Mouse (Mus musculus): ENCODE data around the gene Nt5m.

GRCm38 (mm10) chr11:59804409-59805110 lies 34.7 kb upstream of the Nt5m start:
- no peak for TF ChIP-seq TAL1 (IDR thresholded peaks at IDR 0.05; ENCODE audit: low read length)
- no peak for TF ChIP-seq GATA1 (IDR thresholded peaks at IDR 0.05; ENCODE audit: low read length)
